Mouse (Mus musculus) CH12.LX (cell line): ENCODE results near the gene Ssr1. TPM values are rescaled to one million over a fixed set of nuclear protein-coding genes. Genes with fewer than 3 reads are reported as not detected.

ENCODE experiments used
- DNase-seq: peaks from one replicate; pipeline ENCODE4 v3.0.0-alpha.2; 2013; ENCODE audit errors: extremely low read depth
- H3K27ac ChIP-seq: 2 replicates; pipeline ENCODE4 v1.5.1; 2012; ENCODE audit warnings: low read depth, mild to moderate bottlenecking, control low read depth, moderate library complexity; ENCODE audit not compliant: insufficient read depth
- H3K27me3 ChIP-seq: replicated peaks from 2 replicates; pipeline ENCODE3; 2012; ENCODE audit warnings: inconsistent platforms
- H3K36me3 ChIP-seq, 2 experiments: replicated peaks in 1 of 2; 2 replicates each; pipeline versions ENCODE3 to v1.6.1; 2012; ENCODE audit warnings: inconsistent platforms in 1 of 2, low read length in 1 of 2, mild to moderate bottlenecking in 1 of 2, mixed read lengths in 1 of 2, moderate library complexity in 1 of 2; ENCODE audit not compliant: control insufficient read depth in 1 of 2, insufficient read depth in 1 of 2
- H3K4me1 ChIP-seq, 2 experiments: 2 replicates each; pipeline ENCODE4 v1.6.1; 2012; ENCODE audit warnings: inconsistent platforms in 1 of 2, moderate library complexity in 1 of 2; ENCODE audit not compliant: insufficient read depth in 2 of 2, control insufficient read depth in 1 of 2
- H3K4me2 ChIP-seq: 2 replicates; pipeline ENCODE4 v1.6.1; 2012; ENCODE audit warnings: low read depth, mild to moderate bottlenecking, control low read depth; ENCODE audit not compliant: poor library complexity, insufficient read depth, severe bottlenecking
- H3K4me3 ChIP-seq, 3 experiments: fragments of 150-350 bp in 1 of 3; sonication (generic) in 1 of 3; replicated peaks in 1 of 3; 2 replicates each; pipeline versions ENCODE3 to v1.5.1; 2011 to 2012; ENCODE audit warnings: low read depth in 2 of 3, low read length in 2 of 3, mild to moderate bottlenecking in 2 of 3, moderate library complexity in 2 of 3, control low read depth in 1 of 3, improper control_type of control experiment in 1 of 3, inconsistent platforms in 1 of 3, mixed read lengths in 1 of 3; ENCODE audit not compliant: poor library complexity in 1 of 3
- H3K79me2 ChIP-seq: replicated peaks from 2 replicates; pipeline ENCODE4 v1.6.1; 2012; ENCODE audit warnings: mild to moderate bottlenecking, moderate library complexity; ENCODE audit not compliant: control insufficient read depth, poor library complexity, insufficient read depth, severe bottlenecking; ENCODE audit errors: extremely low read depth
- H3K9ac ChIP-seq: 2 replicates; pipeline ENCODE4 v1.6.1; 2012; ENCODE audit warnings: low read depth, mild to moderate bottlenecking, control low read depth, moderate library complexity; ENCODE audit not compliant: insufficient read depth
- H3K9me3 ChIP-seq: replicated peaks from 2 replicates; pipeline ENCODE3; 2012; ENCODE audit warnings: low read length, inconsistent platforms, mixed read lengths
- BHLHE40 ChIP-seq: IDR thresholded peaks from 2 replicates; pipeline ENCODE4 v1.6.1; 2011; ENCODE audit warnings: mild to moderate bottlenecking, low read depth, low read length, improper control_type of control experiment
- CHD1 ChIP-seq: IDR thresholded peaks from 2 replicates; pipeline ENCODE4 v1.6.1; 2012; ENCODE audit warnings: low read depth, low read length, improper control_type of control experiment, inconsistent platforms
- ETS1 ChIP-seq: conservative IDR thresholded peaks from 2 replicates; pipeline ENCODE4 v1.6.1; 2012; ENCODE audit warnings: low read depth, mild to moderate bottlenecking, inconsistent platforms, low read length, improper control_type of control experiment, moderate library complexity
- GABPA ChIP-seq: IDR thresholded peaks from 2 replicates; pipeline ENCODE4 v1.6.1; 2012; ENCODE audit warnings: low read depth, low read length, improper control_type of control experiment, inconsistent platforms; ENCODE audit not compliant: insufficient replicate concordance
- HCFC1 ChIP-seq: IDR thresholded peaks from 2 replicates; pipeline ENCODE4 v1.6.1; 2012; ENCODE audit warnings: low read depth, mild to moderate bottlenecking, inconsistent platforms, low read length, improper control_type of control experiment
- JUN ChIP-seq: IDR thresholded peaks from 2 replicates; pipeline ENCODE4 v1.6.1; 2011; ENCODE audit warnings: low read depth, mild to moderate bottlenecking, low read length, improper control_type of control experiment, moderate library complexity; ENCODE audit not compliant: insufficient read depth
- JUND ChIP-seq: conservative IDR thresholded peaks from 2 replicates; pipeline ENCODE4 v1.6.1; 2011; ENCODE audit warnings: low read depth, low read length, improper control_type of control experiment
- MAX ChIP-seq: IDR thresholded peaks from 2 replicates; pipeline ENCODE4 v1.6.1; 2011; ENCODE audit warnings: low read length, improper control_type of control experiment
- MAZ ChIP-seq: IDR thresholded peaks from 2 replicates; pipeline ENCODE4 v1.6.1; 2012; ENCODE audit warnings: low read depth, mild to moderate bottlenecking, inconsistent platforms, low read length, improper control_type of control experiment, moderate library complexity
- MEF2A ChIP-seq: IDR thresholded peaks from 2 replicates; pipeline ENCODE4 v1.6.1; 2014; ENCODE audit warnings: low read depth, mild to moderate bottlenecking, inconsistent platforms, low read length, improper control_type of control experiment, borderline replicate concordance
- PAX5 ChIP-seq: IDR thresholded peaks from 2 replicates; pipeline ENCODE4 v1.6.1; 2012; ENCODE audit warnings: low read length, inconsistent platforms, mixed read lengths
- RCOR1 ChIP-seq: conservative IDR thresholded peaks from 2 replicates; pipeline ENCODE4 v1.6.1; 2012; ENCODE audit warnings: low read depth, mild to moderate bottlenecking, inconsistent platforms, low read length, improper control_type of control experiment
- USF1 ChIP-seq: IDR thresholded peaks from 2 replicates; pipeline ENCODE4 v1.6.1; 2014; ENCODE audit warnings: low read depth, mild to moderate bottlenecking, inconsistent platforms, low read length, improper control_type of control experiment
- USF2 ChIP-seq: conservative IDR thresholded peaks from 2 replicates; pipeline ENCODE4 v1.6.1; 2011; ENCODE audit warnings: low read depth, low read length, improper control_type of control experiment
- ZMIZ1 ChIP-seq: IDR thresholded peaks from 2 replicates; pipeline ENCODE4 v1.6.1; 2012; ENCODE audit warnings: low read depth, mild to moderate bottlenecking, inconsistent platforms, low read length, improper control_type of control experiment
- dilution Hi-C: fragments of 300-500 bp; cut with MboI; formaldehyde crosslinking; loops from 2 replicates; pipeline ENCODE4 v1.14.3; 2020; ENCODE audit warnings: low sequenced_read_pairs; ENCODE audit not compliant: extremely low pct_unique_long_range_greater_than_20kb, extremely low pct_ligation_motif_present
- in situ Hi-C: fragments of 300-500 bp; cut with MboI; formaldehyde crosslinking; loops from 3 replicates; pipeline ENCODE4 v1.14.3; 2019; ENCODE audit warnings: low sequenced_read_pairs, low pct_ligation_motif_present, low pct_unique_long_range_greater_than_20kb, mixed read lengths
- polyA plus RNA-seq: library from polyadenylated mRNA; unstranded; fragments of >175 nt; gene quantifications from 2 replicates; pipeline ENCODE4 v1.2.1, GENCODE M21; 2012; ENCODE audit warnings: low read depth; ENCODE audit not compliant: insufficient read length
- total RNA-seq, 2 experiments: library from RNA; depleted of rRNA; stranded (reverse); fragments of 300-350 nt in 1 of 2; fragments of >200 nt in 1 of 2; gene quantifications; 2 replicates each; pipeline ENCODE4 v1.2.3; 2012 to 2014

The Ssr1 gene
- total and polyA plus RNA-seq, 3 experiments = 67.1 to 167 (median 145) TPM

- in situ Hi-C loops (loop anchor here (5.0 kb wide), 1 partner anchor 34 kb away; no protein-coding TSS in a partner anchor), dilution Hi-C loops (no loop called here)
- Histone ChIP-seq H3K27ac (peak within 1 kb of the TSS; percentile 49), H3K9ac (peak within 1 kb of the TSS; percentile 88), H3K4me1 (peaks cover 3 to 33% of the 10 kb centered on the region in 2 experiments), H3K36me3 (peaks cover 16 to 35% of the 10 kb centered on the region in 2 experiments), H3K79me2 (peaks cover 41% of the 10 kb centered on the region), H3K27me3 (no peaks in the 10 kb centered on the region), H3K4me2 (peak within 1 kb of the TSS; percentile 65), H3K4me3 (peak within 1 kb of the TSS; percentile 69 to 96 (median 90)), H3K9me3 (no peaks in the 10 kb centered on the region)
- TF ChIP-seq MAZ (0 out of 2 replicates have a peak, but pooled peaks have one; percentile 17), RCOR1 (no peak)
- DNase-seq = no peak
These were observed 42.5 kb upstream of the Ssr1 start, which contains the start of gene Riok1 for GRCm38 (mm10) chr13:38036343-38037043. Gene Riok1, plus strand, starts transcription at chr13:38036995.

- Histone ChIP-seq H3K9ac (peak overlapping the region; percentile 37; the same call in 1 of the 2 replicates), H3K9me3 (peaks cover 6% of the 10 kb centered on the region), H3K27ac (peak overlapping the region; percentile 73), H3K4me3 (no peak overlapping the region), H3K79me2 (no peaks in the 10 kb centered on the region), H3K4me2 (peak overlapping the region; percentile 78; the same call in 1 of the 2 replicates), H3K36me3 (peaks cover 0 to 3% of the 10 kb centered on the region in 2 experiments), H3K4me1 (peaks cover 4 to 29% of the 10 kb centered on the region in 2 experiments; a peak in 3 of 4 replicates), H3K27me3 (no peaks in the 10 kb centered on the region)
- in situ Hi-C loops = no loop called here
- dilution Hi-C loops = no loop called here
- DNase-seq = peak; percentile 61
- TF ChIP-seq MAX = peak; percentile 66
- peak; percentile 48 for TF ChIP-seq USF1
- TF ChIP-seq BHLHE40 = peak; percentile 54
- no peak for TF ChIP-seq MEF2A
- TF ChIP-seq ZMIZ1 = no peak
- TF ChIP-seq CHD1 = no peak
- no peak for TF ChIP-seq JUND
- no peak for TF ChIP-seq MAZ
- no peak for TF ChIP-seq GABPA
- peak; percentile 65 for TF ChIP-seq USF2
- peak; percentile 25; the same call in 1 of the 2 replicates for TF ChIP-seq JUN
- TF ChIP-seq PAX5 = no peak
- TF ChIP-seq HCFC1 = no peak
- TF ChIP-seq ETS1 = peak; percentile 60
These were observed 34.4 kb upstream of the Ssr1 start for GRCm38 (mm10) chr13:38028407-38028806.
